Mouse (Mus musculus): ENCODE data around the gene Phb2. TPM values are rescaled to one million over a fixed set of nuclear protein-coding genes. Genes with fewer than 3 reads are reported as not detected.
A peak's percentile ranks its signal among the peaks of the same experiment; 100 is the strongest.

The Phb2 gene
- total RNA-seq, 2 experiments from 2014 or later: 151 to 160 TPM

DNA sequence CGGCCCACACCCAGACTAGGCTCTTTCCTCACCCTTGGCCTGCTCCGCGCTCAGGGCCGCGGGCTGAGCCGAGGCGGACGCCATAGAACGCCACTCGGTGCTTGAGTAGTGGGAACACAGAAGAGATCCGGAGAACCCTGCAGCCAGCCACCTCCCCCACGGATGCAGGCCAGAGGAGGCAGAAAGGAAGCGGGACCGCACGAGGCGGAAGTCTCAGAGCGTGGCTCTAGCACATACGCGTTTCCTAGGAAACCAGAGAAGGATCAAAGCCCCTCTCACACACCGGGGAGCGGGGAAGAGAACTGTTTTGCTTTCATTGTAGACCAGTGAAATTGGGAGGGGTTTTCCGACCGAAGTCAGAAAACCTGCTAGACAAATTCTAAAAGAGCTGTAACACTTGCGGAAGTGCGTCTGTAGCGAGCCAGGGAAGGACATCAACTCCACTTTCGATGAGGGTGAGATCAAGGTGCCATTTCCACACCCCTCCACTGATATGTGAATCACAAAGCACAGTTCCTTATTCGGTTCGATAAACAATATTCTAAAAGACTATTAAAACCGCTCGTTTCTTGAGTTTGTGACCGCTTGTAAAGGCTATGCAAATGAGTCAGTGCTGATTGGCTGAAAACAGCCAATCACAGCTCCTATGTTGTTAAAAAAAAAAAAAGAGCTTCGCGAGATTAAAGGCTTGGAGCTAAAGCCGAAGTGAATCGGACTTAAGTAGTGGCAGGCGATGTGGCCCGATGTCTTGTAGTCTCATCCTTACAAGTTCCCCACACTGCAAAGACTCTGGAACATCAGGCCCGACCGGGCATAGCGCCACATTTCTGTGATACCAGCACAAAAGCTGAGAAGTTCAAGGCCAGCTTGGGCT lies 29.0 kb downstream of the Phb2 start, which contains the start of gene Grcc10:
TSS of gene Grcc10 (minus strand) at position 487 of the 874 bp plus-strand sequence.
- intact Hi-C loops (cut with DNase I): no loop called here

DNA sequence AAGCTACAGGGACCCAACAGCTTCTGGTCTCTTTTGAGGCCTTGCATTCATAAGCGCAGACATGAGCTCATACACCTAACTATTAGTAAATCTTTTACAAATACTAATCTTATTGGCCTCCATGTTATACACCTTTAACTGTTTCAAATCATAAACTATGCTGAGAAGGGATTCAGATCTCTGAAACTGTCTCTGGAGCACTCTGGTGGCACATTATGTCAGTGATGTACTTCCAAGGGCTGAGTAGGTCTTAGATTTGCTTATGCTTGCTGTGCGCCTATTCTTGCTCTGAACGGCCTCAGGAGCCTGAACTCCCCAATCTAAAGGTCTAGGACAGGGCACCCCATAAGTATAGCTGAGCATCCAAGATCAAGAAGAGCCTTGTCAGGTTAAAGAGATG lies 29.7 kb downstream of the Phb2 start:
- no peak for DNase-seq (ENCODE audit: extremely low spot score in 1 of 2, low spot score in 2 of 2)
- intact Hi-C loops (cut with DNase I): no loop called here

More for the DNA sequence above, 29.0 kb downstream of the Phb2 start, which contains the start of gene Grcc10:
- DNase-seq (ENCODE audit: extremely low spot score in 1 of 2, low spot score in 2 of 2): peak; percentile 91 to 95

DNA sequence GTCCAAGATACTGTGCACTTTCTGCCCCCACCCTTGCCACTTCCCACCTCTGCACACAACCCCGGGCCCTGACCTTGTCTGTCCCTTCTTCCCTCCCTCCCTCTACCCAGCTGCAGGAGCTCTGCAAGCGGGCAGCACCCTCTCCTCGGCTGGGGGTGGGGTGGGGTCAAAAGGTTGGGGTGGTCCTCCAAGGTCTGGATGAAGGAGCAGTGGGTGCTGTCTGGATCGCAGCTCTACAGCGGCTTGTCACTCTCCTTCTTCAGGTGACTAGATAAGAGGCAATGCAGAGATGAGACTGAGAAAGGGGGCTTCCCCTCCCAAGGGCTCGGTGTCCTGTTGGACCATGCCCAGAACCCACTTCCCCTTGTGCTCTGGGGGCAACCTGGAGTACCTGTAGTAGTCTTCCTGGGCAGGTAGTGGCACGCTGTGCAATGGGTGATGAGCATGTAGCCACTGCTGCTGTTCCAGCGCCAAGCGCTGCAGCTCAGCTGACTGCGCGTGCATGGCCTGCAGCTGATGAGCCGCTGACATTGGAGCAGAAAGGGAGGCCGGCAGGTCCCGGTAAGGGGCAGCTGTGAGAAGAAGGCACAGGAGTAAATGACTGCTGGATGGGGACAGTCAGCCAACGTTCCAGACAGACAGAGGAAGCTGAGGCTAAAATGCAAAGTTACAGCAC lies 30.8 kb downstream of the Phb2 start:
- intact Hi-C loops (cut with DNase I): no loop called here
- peak in 1 of 2 experiments; percentile 59 for DNase-seq (ENCODE audit: extremely low spot score in 1 of 2, low spot score in 2 of 2)

DNA sequence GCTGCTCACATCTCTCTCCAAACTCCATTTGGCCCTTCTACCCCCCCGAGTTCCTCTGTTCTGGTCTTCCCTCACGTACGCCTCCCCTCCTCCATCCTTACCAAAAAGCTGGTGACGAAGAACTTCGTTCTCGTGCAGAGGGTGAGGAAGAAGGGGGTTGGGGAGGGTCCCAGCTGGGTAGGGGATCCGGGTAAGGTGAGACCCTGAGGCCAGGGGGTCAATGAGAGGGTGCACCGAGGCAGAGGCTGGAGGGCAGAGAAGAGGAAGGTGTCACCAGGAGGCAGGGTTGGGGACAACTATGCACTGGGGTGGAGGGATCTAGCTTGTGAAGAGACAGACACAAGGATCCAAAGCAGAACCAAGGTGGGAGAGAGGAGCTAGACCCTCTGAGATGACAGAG lies 31.5 kb downstream of the Phb2 start:
- intact Hi-C loops (cut with DNase I): no loop called here
- peak in 1 of 2 experiments; percentile 49 for DNase-seq (ENCODE audit: extremely low spot score in 1 of 2, low spot score in 2 of 2)

DNA sequence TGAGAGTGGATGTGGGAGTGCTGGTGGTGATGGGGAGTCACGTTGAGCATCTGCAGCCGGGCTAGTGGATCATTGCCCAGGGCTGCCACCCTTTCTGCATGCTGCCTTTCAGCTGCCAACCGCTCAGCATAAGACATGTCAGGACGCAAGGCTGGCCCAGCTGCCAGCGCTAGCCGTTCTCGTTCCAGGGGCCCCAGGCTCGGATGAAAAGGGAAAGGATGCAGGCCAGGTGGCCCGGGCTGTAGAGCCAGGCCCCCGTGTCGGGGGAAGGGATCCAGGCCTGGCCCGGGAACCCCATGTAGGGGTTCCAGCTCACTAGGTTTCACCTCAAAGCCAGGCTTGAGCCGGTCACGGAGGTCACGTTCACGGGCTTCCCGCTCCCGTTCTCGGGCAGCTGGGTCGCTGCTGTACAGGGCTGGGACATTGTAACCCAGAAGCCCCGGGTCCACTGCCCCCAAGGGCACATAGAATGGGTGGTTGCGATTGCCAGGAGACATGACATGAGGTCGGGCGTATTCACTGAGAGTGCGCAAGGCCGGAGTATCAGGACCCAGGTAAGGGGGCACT lies 32.7 kb downstream of the Phb2 start:
- intact Hi-C loops (cut with DNase I): no loop called here
- peak in 1 of 2 experiments; percentile 72 for DNase-seq (ENCODE audit: extremely low spot score in 1 of 2, low spot score in 2 of 2)

DNA sequence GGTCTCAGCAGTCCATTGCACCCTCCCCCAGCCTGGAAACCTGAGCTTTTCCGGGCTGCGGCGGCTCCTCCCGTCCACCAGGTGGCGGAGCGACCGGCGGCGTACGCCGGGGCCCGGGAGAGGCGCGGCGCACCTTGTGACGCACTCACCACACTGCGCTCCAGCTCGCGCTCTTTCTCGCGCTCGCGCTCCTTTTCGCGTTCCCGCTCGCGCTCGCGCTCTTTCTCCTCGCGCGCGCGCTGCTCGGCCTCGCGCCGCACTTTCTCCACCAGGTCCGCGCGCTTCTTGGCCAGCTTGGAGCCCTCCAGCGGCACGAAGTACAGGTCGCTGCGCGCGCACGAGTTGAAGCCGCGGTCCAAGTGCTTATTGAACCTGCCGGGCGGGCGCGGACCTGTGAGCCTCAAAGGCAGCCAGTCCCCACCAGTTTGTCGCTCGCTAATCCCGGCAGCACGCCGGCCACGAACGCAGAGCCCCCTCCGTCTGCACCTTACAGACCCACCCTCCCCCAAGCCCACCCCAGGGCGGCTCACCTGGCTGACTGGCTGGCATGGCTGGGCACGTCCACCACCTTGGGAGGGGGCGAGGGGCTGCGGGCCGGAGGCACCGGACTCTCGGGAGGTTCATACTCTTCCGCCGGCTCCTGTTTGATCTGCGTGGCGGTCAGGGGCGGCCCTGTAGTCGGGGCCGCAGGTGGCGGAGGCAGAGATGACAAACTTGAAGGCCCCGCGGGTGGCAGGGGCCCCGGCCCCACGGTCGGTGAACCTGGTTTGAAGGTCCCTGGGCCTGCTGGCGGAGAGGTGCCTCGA lies 33.6 kb downstream of the Phb2 start:
- intact Hi-C loops (cut with DNase I): no loop called here
- peak; percentile 92 to 95 for DNase-seq (ENCODE audit: extremely low spot score in 1 of 2, low spot score in 2 of 2)

DNA sequence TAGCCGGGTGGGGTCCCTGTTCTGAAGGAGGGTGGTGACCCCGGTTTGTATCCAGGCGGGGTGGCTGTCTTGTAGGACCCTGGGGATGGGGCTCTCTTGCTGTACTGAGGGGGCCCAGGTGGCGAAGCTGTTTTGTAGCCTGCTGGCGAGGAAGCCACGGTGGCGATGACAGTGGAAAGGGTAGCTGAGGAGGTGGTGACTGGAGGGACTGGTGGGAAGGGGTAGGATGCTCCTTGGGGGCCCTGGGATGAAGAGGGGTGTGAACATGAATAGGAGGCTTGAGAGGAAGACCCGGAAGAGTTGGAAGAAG lies 34.1 kb downstream of the Phb2 start:
- intact Hi-C loops (cut with DNase I): no loop called here
- DNase-seq (ENCODE audit: extremely low spot score in 1 of 2, low spot score in 2 of 2): peak in 1 of 2 experiments; percentile 36

DNA sequence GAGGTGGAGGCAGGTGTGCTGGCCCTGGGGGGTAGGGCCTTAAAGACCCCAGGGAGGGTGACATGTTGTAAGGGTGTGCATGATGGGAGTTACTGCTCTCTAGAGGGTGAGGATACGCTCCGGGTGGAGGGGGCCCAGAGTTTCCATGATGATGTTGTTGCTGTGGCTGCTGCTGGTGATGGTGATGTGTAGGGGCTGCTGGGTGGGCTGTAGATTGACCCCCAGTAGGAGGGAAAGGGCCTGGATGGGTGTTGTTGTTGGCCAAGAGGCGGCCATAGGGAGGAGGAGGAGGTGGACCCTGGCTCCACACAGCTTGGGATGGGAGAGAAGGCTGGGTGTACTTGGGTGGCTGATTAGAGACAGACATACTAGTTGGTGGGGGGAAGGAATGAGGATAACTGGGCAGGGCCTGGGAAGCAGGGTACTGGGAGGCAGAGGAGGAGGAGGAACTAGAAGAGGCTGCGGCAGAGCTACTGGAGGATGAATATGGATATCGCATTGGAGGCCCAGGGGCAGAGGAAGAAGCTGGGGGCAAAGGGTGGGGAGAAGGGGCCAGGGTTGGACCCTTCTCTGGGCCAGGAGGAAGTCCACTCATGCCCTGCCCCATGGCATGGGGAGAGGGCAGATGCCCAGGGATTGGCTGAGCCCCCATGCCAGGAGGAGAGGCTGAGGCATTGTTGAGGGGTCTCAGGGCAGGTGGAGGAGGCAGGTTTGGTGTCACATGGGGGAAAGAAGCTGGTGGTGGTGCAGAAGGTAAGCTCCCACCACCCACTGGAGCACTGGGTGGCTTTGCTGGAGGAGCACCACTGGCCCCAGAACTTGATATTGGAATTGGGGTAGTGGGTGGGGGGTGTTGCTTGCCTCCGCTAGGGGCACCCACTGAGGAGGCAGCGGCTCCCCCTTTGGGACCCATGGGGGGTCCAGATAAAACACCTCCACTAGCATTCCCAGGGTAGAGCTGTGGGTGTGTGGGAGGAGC lies 34.8 kb downstream of the Phb2 start:
- peak in 1 of 2 experiments; percentile 29 for DNase-seq (ENCODE audit: extremely low spot score in 1 of 2, low spot score in 2 of 2)
- intact Hi-C loops (cut with DNase I): no loop called here

DNA sequence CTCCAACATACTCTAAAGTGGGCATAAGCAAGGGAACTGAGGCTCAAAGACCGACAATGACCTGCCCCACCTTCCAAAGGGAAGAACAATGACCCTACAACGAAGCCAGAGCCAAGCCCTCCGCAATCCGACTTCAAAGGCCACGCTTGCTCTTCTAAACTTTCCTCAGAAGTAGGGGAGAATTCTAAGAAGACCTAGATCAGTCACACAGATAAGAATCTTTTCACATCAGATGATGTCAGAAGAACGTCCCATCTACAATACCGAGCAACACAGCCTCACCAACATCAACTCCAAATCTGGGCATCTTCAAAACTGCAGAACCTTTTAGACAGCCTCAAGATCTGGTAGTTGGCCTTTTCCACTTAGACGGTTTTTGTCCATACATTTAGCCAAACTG lies 38.3 kb downstream of the Phb2 start:
- no peak for DNase-seq (ENCODE audit: extremely low spot score in 1 of 2, low spot score in 2 of 2)
- intact Hi-C loops (cut with DNase I): no loop called here

DNA sequence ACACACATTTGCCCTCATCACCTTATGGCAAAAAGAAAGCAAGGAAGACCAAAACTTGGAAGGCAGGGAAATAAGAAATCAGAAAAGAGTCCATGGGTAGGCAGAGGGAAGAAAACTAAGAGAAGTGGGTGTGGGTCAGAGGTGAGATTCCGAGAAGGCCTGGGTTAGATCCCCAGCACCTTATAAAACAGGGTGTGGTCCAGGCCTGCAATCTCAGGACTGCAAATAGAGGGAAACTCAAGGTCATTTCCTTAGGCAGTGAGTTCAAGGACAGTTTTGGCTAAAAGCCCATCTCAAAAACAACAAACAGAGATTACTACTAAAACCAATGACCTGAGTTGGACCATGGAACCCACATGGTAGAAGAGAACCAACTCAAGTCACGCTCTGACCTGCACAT lies 41.7 kb downstream of the Phb2 start:
- intact Hi-C loops (cut with DNase I): no loop called here
- DNase-seq (ENCODE audit: extremely low spot score in 1 of 2, low spot score in 2 of 2): no peak

DNA sequence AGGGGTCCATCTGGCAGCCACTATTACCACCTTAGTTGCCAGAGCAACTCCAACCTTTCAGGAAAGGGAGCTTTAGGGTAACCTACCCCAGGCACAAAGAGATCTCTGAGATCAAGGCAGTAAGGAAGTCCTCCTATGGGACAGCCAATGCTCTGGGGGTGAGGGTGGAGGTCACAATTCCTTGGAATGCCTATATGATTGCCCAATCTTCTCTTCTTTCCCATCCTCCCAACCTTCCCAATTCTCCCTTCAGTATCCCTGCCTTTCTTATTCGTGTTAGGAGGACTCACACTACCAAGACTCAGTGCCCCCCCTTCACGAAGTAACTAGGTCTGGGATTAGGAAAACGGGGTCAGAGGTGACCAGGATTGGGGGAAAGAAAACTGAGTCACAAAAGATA lies 43.2 kb downstream of the Phb2 start:
- DNase-seq (ENCODE audit: extremely low spot score in 1 of 2, low spot score in 2 of 2): no peak

DNA sequence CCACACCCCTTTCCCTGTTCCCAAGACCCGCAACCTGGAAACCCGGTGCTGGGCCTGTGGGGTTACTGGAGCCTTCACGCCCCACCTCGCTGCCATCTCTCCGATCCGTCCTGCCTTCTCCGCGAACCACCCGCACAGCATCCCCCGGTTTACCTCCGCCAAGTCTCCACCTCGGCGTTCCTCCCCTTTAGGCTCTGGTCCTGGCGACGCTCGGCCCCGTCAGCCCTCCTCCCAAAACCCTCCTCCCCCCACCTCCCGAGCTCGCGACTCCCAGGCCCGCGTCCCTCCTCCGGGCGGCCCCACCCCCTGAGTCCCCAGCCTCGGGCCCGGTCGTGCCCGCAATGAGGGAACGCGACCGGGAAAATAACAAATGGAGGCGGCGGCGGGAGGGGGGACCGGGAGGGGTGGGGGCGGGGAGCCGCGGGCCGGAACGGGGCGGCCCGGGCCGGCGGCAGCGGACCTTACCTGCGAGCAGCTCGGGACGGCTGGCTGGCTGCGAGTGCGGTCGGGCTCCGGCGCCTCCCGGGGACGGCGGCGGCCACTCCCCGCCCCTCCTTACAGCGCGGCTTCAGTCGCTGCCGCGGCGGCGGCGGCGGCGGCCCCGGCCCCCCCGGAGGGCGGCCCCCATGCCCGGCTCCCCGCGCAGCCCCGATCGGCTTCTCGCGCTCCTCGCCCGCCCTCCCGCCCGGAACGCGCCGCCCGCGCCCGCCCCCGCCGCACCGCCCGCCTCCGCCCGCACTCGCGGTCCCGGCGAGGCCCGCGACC lies 43.9 kb downstream of the Phb2 start, which contains the start of the genes Gm45234 and Atn1:
TSS of gene Gm45234 (minus strand) at position 191 of the 765 bp plus-strand sequence.
TSS of gene Atn1 (minus strand) at position 694 of the 765 bp plus-strand sequence.
- DNase-seq (ENCODE audit: extremely low spot score in 1 of 2, low spot score in 2 of 2): peak in 1 of 2 experiments; percentile 88
- intact Hi-C loops (cut with DNase I): loop anchor here (5.0 kb wide), 1 partner anchor 51 kb away; the partner anchor contains the start of gene Spsb2

More for the DNA sequence above, 43.2 kb downstream of the Phb2 start:
- intact Hi-C loops (cut with DNase I): loop anchor here (5.0 kb wide), 1 partner anchor 52 kb away; the partner anchor contains the start of gene Spsb2

DNA sequence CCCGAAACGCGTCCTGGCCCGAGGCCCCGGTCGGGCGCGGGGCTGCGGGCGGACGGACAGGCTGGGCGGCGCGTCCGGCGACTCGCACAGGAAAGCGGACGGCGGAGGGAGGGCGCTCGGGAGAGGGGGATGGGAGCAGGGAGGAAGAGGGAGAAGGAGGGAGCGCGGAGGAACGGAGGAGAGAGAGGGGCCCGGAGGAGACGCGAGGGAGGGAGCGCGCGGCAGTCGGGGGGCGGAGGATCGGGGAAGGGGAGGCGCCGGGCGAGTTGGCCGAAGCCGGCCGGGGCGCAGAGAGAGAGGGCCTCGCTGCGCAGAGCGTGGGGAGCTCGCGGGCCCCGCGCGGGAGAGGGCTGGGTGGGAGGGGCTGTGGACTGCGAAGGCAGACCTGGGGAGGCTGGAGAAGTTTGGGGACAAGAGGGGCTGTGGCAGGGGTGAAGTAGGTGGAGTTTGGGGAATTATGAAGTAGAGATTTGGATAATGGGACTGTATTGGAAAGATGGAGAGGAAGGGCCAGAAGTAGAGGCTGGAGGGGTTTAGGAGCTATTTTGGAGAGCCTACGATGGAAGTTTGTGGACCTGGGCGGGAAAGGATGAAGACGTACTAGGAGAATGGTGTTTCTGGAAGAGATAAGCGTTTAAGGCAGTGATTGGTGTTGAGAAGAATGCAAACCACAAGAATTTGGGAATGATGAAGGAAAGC lies 44.7 kb downstream of the Phb2 start:
- peak; percentile 70 to 94 for DNase-seq (ENCODE audit: extremely low spot score in 1 of 2, low spot score in 2 of 2)
- intact Hi-C loops (cut with DNase I): loop anchor here (5.0 kb wide), 1 partner anchor 50 kb away; the partner anchor contains the start of gene Spsb2

DNA sequence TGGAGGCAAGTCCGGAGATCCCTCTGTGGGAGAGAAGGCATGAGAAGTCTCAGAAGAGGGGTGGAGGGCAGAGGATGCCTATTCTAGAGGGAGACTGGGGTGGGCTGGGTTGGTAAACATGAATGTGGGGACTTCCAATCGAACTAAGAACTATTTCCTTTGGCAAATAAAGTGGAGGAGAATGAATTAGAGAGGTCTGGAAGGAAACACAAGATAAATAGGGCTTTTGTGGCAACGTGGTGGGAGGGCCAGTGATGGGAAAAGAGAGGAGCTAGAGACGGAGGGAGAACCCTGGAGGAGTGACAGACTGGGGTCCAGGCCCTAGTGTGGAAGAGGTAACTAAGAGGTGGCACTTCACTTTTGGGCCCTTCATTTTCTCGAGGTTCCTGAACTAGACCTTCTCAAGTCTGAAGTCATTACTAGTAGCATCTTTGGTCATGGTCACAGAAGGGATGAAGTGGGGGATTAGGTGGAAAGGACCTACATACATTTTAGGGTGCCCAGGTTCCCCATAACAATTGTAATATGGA lies 45.3 kb downstream of the Phb2 start:
- intact Hi-C loops (cut with DNase I): loop anchor here (5.0 kb wide), 1 partner anchor 50 kb away; the partner anchor contains the start of gene Spsb2
- no peak for DNase-seq (ENCODE audit: extremely low spot score in 1 of 2, low spot score in 2 of 2)

DNA sequence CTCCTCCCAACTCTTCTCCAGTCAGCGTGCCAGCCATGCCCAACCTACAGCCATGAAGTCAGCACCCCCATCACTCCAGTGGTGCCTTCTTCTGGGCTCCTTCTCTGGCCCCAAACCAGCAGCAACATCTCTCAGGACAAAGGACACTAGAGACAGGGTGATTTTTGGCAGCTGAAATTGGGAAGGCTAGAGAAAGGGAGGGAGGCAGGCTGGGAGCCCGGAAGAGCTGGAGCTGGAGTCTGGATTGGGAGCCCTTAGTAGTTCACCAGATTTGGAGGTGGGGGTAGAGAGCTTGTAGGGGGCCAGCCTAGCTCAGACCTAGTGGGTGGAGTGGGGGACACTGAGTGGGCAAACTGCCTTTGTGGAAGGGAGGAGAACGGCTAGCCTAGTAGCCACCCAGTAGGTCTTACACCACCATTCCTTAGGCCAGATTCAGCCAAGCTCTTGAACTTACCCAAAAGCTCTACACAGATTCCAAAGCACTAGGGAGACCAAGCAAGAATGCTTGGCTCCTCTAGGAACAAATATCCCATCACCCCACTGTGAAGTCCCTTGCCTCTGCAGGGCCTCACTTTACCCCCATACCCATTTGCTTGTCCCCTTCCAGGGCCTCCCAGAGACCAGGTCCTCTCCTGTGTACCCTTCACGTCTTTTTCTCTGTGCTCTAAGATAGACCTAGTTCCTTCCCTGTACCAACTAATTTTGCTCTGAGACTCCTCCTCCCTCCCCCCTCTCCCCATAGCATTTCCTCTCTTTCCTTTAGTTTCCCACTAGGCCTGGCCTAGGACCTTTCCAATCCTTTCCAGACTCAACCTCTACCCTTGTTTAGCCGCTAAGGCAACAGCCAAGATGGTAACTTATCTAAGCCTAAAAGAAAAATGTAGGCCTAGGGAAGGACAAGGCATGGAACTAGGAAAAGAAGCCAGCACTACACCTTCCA lies 46.0 kb downstream of the Phb2 start:
- intact Hi-C loops (cut with DNase I): loop anchor here (5.0 kb wide), 1 partner anchor 49 kb away; the partner anchor contains the start of gene Spsb2
- DNase-seq (ENCODE audit: extremely low spot score in 1 of 2, low spot score in 2 of 2): peak; percentile 54 to 67
